Mouse (Mus musculus) CH12.LX (cell line): ENCODE data around the gene Cog7. TPM values are rescaled to one million over a fixed set of nuclear protein-coding genes. Genes with fewer than 3 reads are reported as not detected.

Source experiments
- DNase-seq: peaks from one replicate; pipeline ENCODE4 v3.0.0-alpha.2; 2013; ENCODE audit errors: extremely low read depth
- H3K27ac ChIP-seq: 2 replicates; pipeline ENCODE4 v1.5.1; 2012; ENCODE audit warnings: low read depth, mild to moderate bottlenecking, control low read depth, moderate library complexity; ENCODE audit not compliant: insufficient read depth
- H3K27me3 ChIP-seq: replicated peaks from 2 replicates; pipeline ENCODE3; 2012; ENCODE audit warnings: inconsistent platforms
- H3K36me3 ChIP-seq, 2 experiments: replicated peaks in 1 of 2; 2 replicates each; pipeline versions ENCODE3 to v1.6.1; 2012; ENCODE audit warnings: inconsistent platforms in 1 of 2, low read length in 1 of 2, mild to moderate bottlenecking in 1 of 2, mixed read lengths in 1 of 2, moderate library complexity in 1 of 2; ENCODE audit not compliant: control insufficient read depth in 1 of 2, insufficient read depth in 1 of 2
- H3K4me1 ChIP-seq, 2 experiments: 2 replicates each; pipeline ENCODE4 v1.6.1; 2012; ENCODE audit warnings: inconsistent platforms in 1 of 2, moderate library complexity in 1 of 2; ENCODE audit not compliant: insufficient read depth in 2 of 2, control insufficient read depth in 1 of 2
- H3K4me2 ChIP-seq: 2 replicates; pipeline ENCODE4 v1.6.1; 2012; ENCODE audit warnings: low read depth, mild to moderate bottlenecking, control low read depth; ENCODE audit not compliant: poor library complexity, insufficient read depth, severe bottlenecking
- H3K4me3 ChIP-seq, 3 experiments: fragments of 150-350 bp in 1 of 3; sonication (generic) in 1 of 3; replicated peaks in 1 of 3; 2 replicates each; pipeline versions ENCODE3 to v1.5.1; 2011 to 2012; ENCODE audit warnings: low read depth in 2 of 3, low read length in 2 of 3, mild to moderate bottlenecking in 2 of 3, moderate library complexity in 2 of 3, control low read depth in 1 of 3, improper control_type of control experiment in 1 of 3, inconsistent platforms in 1 of 3, mixed read lengths in 1 of 3; ENCODE audit not compliant: poor library complexity in 1 of 3
- H3K79me2 ChIP-seq: replicated peaks from 2 replicates; pipeline ENCODE4 v1.6.1; 2012; ENCODE audit warnings: mild to moderate bottlenecking, moderate library complexity; ENCODE audit not compliant: control insufficient read depth, poor library complexity, insufficient read depth, severe bottlenecking; ENCODE audit errors: extremely low read depth
- H3K9ac ChIP-seq: 2 replicates; pipeline ENCODE4 v1.6.1; 2012; ENCODE audit warnings: low read depth, mild to moderate bottlenecking, control low read depth, moderate library complexity; ENCODE audit not compliant: insufficient read depth
- H3K9me3 ChIP-seq: replicated peaks from 2 replicates; pipeline ENCODE3; 2012; ENCODE audit warnings: low read length, inconsistent platforms, mixed read lengths
- BHLHE40 ChIP-seq: IDR thresholded peaks from 2 replicates; pipeline ENCODE4 v1.6.1; 2011; ENCODE audit warnings: mild to moderate bottlenecking, low read depth, low read length, improper control_type of control experiment
- CHD1 ChIP-seq: IDR thresholded peaks from 2 replicates; pipeline ENCODE4 v1.6.1; 2012; ENCODE audit warnings: low read depth, low read length, improper control_type of control experiment, inconsistent platforms
- CHD2 ChIP-seq: IDR thresholded peaks from 2 replicates; pipeline ENCODE4 v1.6.1; 2011; ENCODE audit warnings: low read length, improper control_type of control experiment
- E2F4 ChIP-seq: IDR thresholded peaks from 2 replicates; pipeline ENCODE4 v1.6.1; 2011; ENCODE audit warnings: low read depth, low read length, improper control_type of control experiment; ENCODE audit not compliant: insufficient replicate concordance
- ELF1 ChIP-seq: IDR thresholded peaks from 2 replicates; pipeline ENCODE4 v1.6.1; 2014; ENCODE audit warnings: low read depth, mild to moderate bottlenecking, inconsistent platforms, low read length, improper control_type of control experiment
- EP300 ChIP-seq: IDR thresholded peaks from 2 replicates; pipeline ENCODE4 v1.6.1; 2011; ENCODE audit warnings: low read length, improper control_type of control experiment
- ETS1 ChIP-seq: conservative IDR thresholded peaks from 2 replicates; pipeline ENCODE4 v1.6.1; 2012; ENCODE audit warnings: low read depth, mild to moderate bottlenecking, inconsistent platforms, low read length, improper control_type of control experiment, moderate library complexity
- GABPA ChIP-seq: IDR thresholded peaks from 2 replicates; pipeline ENCODE4 v1.6.1; 2012; ENCODE audit warnings: low read depth, low read length, improper control_type of control experiment, inconsistent platforms; ENCODE audit not compliant: insufficient replicate concordance
- HCFC1 ChIP-seq: IDR thresholded peaks from 2 replicates; pipeline ENCODE4 v1.6.1; 2012; ENCODE audit warnings: low read depth, mild to moderate bottlenecking, inconsistent platforms, low read length, improper control_type of control experiment
- JUN ChIP-seq: IDR thresholded peaks from 2 replicates; pipeline ENCODE4 v1.6.1; 2011; ENCODE audit warnings: low read depth, mild to moderate bottlenecking, low read length, improper control_type of control experiment, moderate library complexity; ENCODE audit not compliant: insufficient read depth
- KAT2A ChIP-seq: IDR thresholded peaks from 2 replicates; pipeline ENCODE4 v1.6.1; 2012; ENCODE audit warnings: low read length, improper control_type of control experiment, inconsistent platforms; ENCODE audit not compliant: insufficient replicate concordance
- MAFK ChIP-seq: IDR thresholded peaks from 2 replicates; pipeline ENCODE4 v1.6.1; 2011; ENCODE audit warnings: low read length, improper control_type of control experiment; ENCODE audit not compliant: insufficient replicate concordance
- MEF2A ChIP-seq: IDR thresholded peaks from 2 replicates; pipeline ENCODE4 v1.6.1; 2014; ENCODE audit warnings: low read depth, mild to moderate bottlenecking, inconsistent platforms, low read length, improper control_type of control experiment, borderline replicate concordance
- MXI1 ChIP-seq: IDR thresholded peaks from 2 replicates; pipeline ENCODE4 v1.6.1; 2011; ENCODE audit warnings: mild to moderate bottlenecking, low read depth, low read length, improper control_type of control experiment
- NELFE ChIP-seq: IDR thresholded peaks from 2 replicates; pipeline ENCODE4 v1.6.1; 2011; ENCODE audit warnings: low read depth, low read length, improper control_type of control experiment
- PAX5 ChIP-seq: IDR thresholded peaks from 2 replicates; pipeline ENCODE4 v1.6.1; 2012; ENCODE audit warnings: low read length, inconsistent platforms, mixed read lengths
- POLR2AphosphoS2 ChIP-seq: IDR thresholded peaks from 2 replicates; pipeline ENCODE4 v1.6.1; 2011; ENCODE audit warnings: low read depth, low read length, improper control_type of control experiment
- RAD21 ChIP-seq: IDR thresholded peaks from 2 replicates; pipeline ENCODE4 v1.6.1; 2011; ENCODE audit warnings: low read depth, mild to moderate bottlenecking, low read length, improper control_type of control experiment, moderate library complexity
- RCOR1 ChIP-seq: conservative IDR thresholded peaks from 2 replicates; pipeline ENCODE4 v1.6.1; 2012; ENCODE audit warnings: low read depth, mild to moderate bottlenecking, inconsistent platforms, low read length, improper control_type of control experiment
- TBP ChIP-seq: conservative IDR thresholded peaks from 2 replicates; pipeline ENCODE4 v1.6.1; 2011; ENCODE audit warnings: low read depth, low read length, improper control_type of control experiment
- TCF12 ChIP-seq: IDR thresholded peaks from 2 replicates; pipeline ENCODE4 v1.6.1; 2014; ENCODE audit warnings: low read depth, mild to moderate bottlenecking, inconsistent platforms, low read length, improper control_type of control experiment
- UBTF ChIP-seq: IDR thresholded peaks from 2 replicates; pipeline ENCODE4 v1.6.1; 2012; ENCODE audit warnings: low read depth, mild to moderate bottlenecking, inconsistent platforms, low read length, improper control_type of control experiment, moderate library complexity
- USF2 ChIP-seq: conservative IDR thresholded peaks from 2 replicates; pipeline ENCODE4 v1.6.1; 2011; ENCODE audit warnings: low read depth, low read length, improper control_type of control experiment
- ZC3H11A ChIP-seq: IDR thresholded peaks from 2 replicates; pipeline ENCODE4 v1.6.1; 2012; ENCODE audit warnings: low read depth, mild to moderate bottlenecking, inconsistent platforms, low read length, improper control_type of control experiment
- ZMIZ1 ChIP-seq: IDR thresholded peaks from 2 replicates; pipeline ENCODE4 v1.6.1; 2012; ENCODE audit warnings: low read depth, mild to moderate bottlenecking, inconsistent platforms, low read length, improper control_type of control experiment
- dilution Hi-C: fragments of 300-500 bp; cut with MboI; formaldehyde crosslinking; loops from 2 replicates; pipeline ENCODE4 v1.14.3; 2020; ENCODE audit warnings: low sequenced_read_pairs; ENCODE audit not compliant: extremely low pct_unique_long_range_greater_than_20kb, extremely low pct_ligation_motif_present
- in situ Hi-C: fragments of 300-500 bp; cut with MboI; formaldehyde crosslinking; loops from 3 replicates; pipeline ENCODE4 v1.14.3; 2019; ENCODE audit warnings: low sequenced_read_pairs, low pct_ligation_motif_present, low pct_unique_long_range_greater_than_20kb, mixed read lengths
- polyA plus RNA-seq: library from polyadenylated mRNA; unstranded; fragments of >175 nt; gene quantifications from 2 replicates; pipeline ENCODE4 v1.2.1, GENCODE M21; 2012; ENCODE audit warnings: low read depth; ENCODE audit not compliant: insufficient read length
- total RNA-seq, 2 experiments: library from RNA; depleted of rRNA; stranded (reverse); fragments of 300-350 nt in 1 of 2; fragments of >200 nt in 1 of 2; gene quantifications; 2 replicates each; pipeline ENCODE4 v1.2.3; 2012 to 2014

Gene Cog7
- total and polyA plus RNA-seq, 3 experiments = 14.1 to 22.4 (median 22.2) TPM

DNA sequence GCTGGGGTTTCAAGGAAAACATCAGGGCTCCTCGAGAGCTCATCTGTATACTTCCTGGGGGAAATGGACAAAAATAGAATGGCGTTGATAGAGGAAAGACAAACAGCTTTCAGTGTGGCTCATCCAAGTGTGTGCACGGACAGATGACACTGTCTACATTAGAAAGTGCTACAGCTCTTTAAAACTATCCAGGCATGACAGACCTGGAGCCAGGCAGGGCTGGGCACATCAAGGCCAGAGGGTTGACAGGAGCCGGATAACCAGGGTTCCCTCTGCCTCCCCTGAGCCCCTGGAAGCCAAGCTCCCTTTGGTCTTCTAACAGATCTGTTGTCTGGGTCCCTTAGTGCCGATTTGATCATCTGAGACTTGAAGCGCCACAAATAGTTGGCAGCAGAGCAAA, 139.3 kb downstream of the Cog7 start:
- Histone ChIP-seq H3K27me3 (no peaks in the 10 kb centered on the region), H3K9me3 (no peaks in the 10 kb centered on the region), H3K4me3 (no peak overlapping the region), H3K79me2 (no peaks in the 10 kb centered on the region), H3K4me2 (no peak overlapping the region), H3K9ac (no peak overlapping the region), H3K27ac (no peak overlapping the region), H3K36me3 (no peaks in the 10 kb centered on the region), H3K4me1 (peaks cover 0 to 6% of the 10 kb centered on the region in 2 experiments; a peak in 2 of 4 replicates)
- no peak for TF ChIP-seq ZC3H11A
- no peak for TF ChIP-seq ETS1
- TF ChIP-seq CHD1 = no peak
- TF ChIP-seq TBP = no peak
- no peak for TF ChIP-seq EP300
- no peak for TF ChIP-seq E2F4
- TF ChIP-seq CHD2 = no peak
- no peak for TF ChIP-seq GABPA
- TF ChIP-seq USF2 = no peak
- TF ChIP-seq ZMIZ1 = no peak
- no peak for TF ChIP-seq JUN
- TF ChIP-seq PAX5 = no peak
- TF ChIP-seq MEF2A = no peak
- no peak for TF ChIP-seq ELF1
- TF ChIP-seq MAFK = no peak
- no peak for TF ChIP-seq BHLHE40
- no peak for TF ChIP-seq MXI1
- DNase-seq = no peak
- in situ Hi-C loops = no loop called here
- dilution Hi-C loops = no loop called here

DNA sequence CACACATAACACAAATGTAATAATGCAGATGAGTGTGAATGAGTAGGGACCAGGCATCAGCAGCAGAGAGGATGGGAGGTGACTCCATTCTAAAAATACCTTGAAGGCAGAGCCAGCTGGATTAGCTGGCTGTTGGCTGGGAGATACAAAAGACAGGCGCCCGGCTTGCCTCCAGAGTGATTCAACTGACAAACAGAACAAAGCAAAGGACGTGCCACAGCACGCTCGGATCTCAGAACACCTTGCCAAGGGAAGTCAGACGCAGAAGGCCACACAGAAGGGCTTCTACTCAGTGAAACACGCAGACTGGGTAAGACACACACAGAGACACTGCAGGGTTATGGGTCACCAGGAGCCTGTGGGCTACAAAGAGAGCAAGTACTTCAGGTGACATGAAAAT, 140.7 kb downstream of the Cog7 start:
- no peak overlapping the region for H3K4me3 ChIP-seq
- DNase-seq = no peak

More for the DNA sequence above, 140.7 kb downstream of the Cog7 start:
- Histone ChIP-seq H3K36me3 (no peaks in the 10 kb centered on the region), H3K4me1 (peaks cover 0 to 6% of the 10 kb centered on the region in 2 experiments; a peak in 2 of 4 replicates), H3K79me2 (no peaks in the 10 kb centered on the region), H3K27me3 (no peaks in the 10 kb centered on the region), H3K27ac (no peak overlapping the region), H3K9me3 (peaks cover under 1% of the 10 kb centered on the region), H3K9ac (no peak overlapping the region), H3K4me2 (no peak overlapping the region)
- no peak for TF ChIP-seq POLR2AphosphoS2
- TF ChIP-seq NELFE = no peak
- no peak for TF ChIP-seq RAD21
- no peak for TF ChIP-seq MAFK
- no peak for TF ChIP-seq ELF1
- TF ChIP-seq JUN = no peak
- TF ChIP-seq TCF12 = no peak
- TF ChIP-seq ZC3H11A = no peak
- no peak for TF ChIP-seq PAX5
- TF ChIP-seq MEF2A = no peak
- no peak for TF ChIP-seq EP300
- TF ChIP-seq HCFC1 = no peak
- TF ChIP-seq BHLHE40 = no peak
- no peak for TF ChIP-seq UBTF
- TF ChIP-seq KAT2A = no peak
- no peak for TF ChIP-seq RCOR1
- dilution Hi-C loops (no loop called here), in situ Hi-C loops (no loop called here)
